Mouse (Mus musculus): ENCODE measurements around the gene Rtf1. TPM values are rescaled to one million over a fixed set of nuclear protein-coding genes. Genes with fewer than 3 reads are reported as not detected.

The Rtf1 gene
- polyA plus RNA-seq, 1 experiment from 2014 or later, result 9.8 TPM

DNA sequence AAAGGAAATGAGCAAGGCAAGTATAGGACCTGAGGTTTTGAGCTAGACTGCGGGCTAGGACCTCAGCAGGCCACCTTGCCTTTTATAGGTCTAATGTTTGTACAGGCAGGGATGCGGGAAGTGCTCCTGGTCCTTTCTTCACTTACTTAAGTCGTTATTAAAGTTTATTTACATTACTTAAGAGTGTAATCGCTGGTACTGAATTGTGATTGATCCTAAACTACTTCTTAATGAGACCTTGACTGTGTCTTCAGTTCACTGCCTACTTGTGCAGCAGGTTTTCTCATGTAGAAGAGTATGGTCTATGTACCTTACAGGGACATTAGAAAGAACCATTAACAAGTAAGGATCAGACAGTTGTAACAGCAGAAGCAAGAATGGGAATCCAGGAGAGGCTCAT lies 55.9 kb downstream of the Rtf1 start:
- no peaks in the 10 kb centered on the region for H3K9me3 ChIP-seq (replicated peaks)
- no peak overlapping the region for H3K27ac ChIP-seq (replicated peaks)
- no peaks in the 10 kb centered on the region for H3K27me3 ChIP-seq
- WGBS (ENCODE audit: insufficient replicate concordance), result 78% methylated on average over 4 of the region's 4 CpGs
- peaks cover 18% of the 10 kb centered on the region for H3K4me1 ChIP-seq (replicated peaks)
- no peak overlapping the region for H3K9ac ChIP-seq
- H3K36me3 ChIP-seq (replicated peaks), result peaks cover 80% of the 10 kb centered on the region
- H3K4me3 ChIP-seq (replicated peaks), result no peak overlapping the region
- ATAC-seq (ENCODE audit: insufficient read depth), result no peak
- no peak overlapping the region for H3K4me2 ChIP-seq

DNA sequence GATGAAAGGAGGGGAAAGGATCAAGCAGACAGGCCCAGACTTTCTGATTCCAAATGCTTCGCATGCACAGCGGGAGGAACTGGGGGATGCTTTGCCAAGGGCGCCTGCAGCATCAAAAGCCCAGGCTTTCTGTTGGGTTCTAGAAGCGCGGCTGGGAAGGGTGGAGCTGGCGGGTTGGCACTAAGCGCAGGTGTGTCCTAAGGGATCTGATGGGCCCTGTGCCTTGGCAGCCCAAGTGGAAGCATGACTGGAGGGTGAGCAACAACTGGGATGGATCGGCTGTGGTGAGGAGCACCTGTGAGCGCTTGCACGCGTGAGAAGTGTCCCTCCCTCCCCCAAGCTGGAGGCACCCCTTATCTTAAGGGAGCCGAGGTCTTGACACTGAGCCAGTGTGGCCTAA lies 62.3 kb downstream of the Rtf1 start:
- no peak for ATAC-seq (ENCODE audit: insufficient read depth)
- peaks cover 42% of the 10 kb centered on the region for H3K27me3 ChIP-seq
- no peak overlapping the region for H3K27ac ChIP-seq (replicated peaks)
- H3K4me3 ChIP-seq (replicated peaks), result no peak overlapping the region
- H3K36me3 ChIP-seq (replicated peaks), result peaks cover 19% of the 10 kb centered on the region
- peaks cover 26% of the 10 kb centered on the region for H3K4me1 ChIP-seq (replicated peaks)
- H3K9ac ChIP-seq, result no peak overlapping the region
- no peaks in the 10 kb centered on the region for H3K9me3 ChIP-seq (replicated peaks)
- WGBS (ENCODE audit: insufficient replicate concordance), result 32% methylated on average over 12 of the region's 12 CpGs
- no peak overlapping the region for H3K4me2 ChIP-seq

DNA sequence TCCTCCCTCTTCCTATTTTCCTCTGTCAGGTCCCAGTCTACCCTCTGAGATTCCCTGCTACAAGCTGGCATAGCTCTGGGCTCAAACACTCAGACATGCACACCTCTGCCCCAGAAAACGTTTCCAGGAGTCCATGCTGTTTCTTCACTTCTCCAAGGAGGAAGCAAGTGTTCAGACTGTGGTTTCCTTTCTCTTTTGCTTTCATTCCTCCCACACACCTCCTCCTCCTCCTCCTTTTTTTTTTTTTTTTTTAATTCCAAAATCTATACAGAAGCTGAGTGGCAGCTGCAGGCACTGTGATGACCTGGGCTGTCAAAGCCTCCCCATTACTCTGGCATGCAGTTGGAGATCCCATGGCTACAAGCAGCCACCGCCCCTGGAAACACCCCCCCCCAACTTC lies 65.7 kb downstream of the Rtf1 start:
- WGBS (ENCODE audit: insufficient replicate concordance), result 7% methylated on average over 2 of the region's 2 CpGs
- Histone ChIP-seq H3K9me3 (replicated peaks) (no peaks in the 10 kb centered on the region), H3K4me3 (replicated peaks) (no peak overlapping the region), H3K9ac (no peak overlapping the region), H3K36me3 (replicated peaks) (no peaks in the 10 kb centered on the region), H3K27me3 (peaks cover 76% of the 10 kb centered on the region), H3K4me1 (replicated peaks) (peaks cover 59% of the 10 kb centered on the region), H3K4me2 (peak overlapping the region; percentile 100; the same call in 1 of the 2 replicates), H3K27ac (replicated peaks) (no peak overlapping the region)
- no peak for ATAC-seq (ENCODE audit: insufficient read depth)

DNA sequence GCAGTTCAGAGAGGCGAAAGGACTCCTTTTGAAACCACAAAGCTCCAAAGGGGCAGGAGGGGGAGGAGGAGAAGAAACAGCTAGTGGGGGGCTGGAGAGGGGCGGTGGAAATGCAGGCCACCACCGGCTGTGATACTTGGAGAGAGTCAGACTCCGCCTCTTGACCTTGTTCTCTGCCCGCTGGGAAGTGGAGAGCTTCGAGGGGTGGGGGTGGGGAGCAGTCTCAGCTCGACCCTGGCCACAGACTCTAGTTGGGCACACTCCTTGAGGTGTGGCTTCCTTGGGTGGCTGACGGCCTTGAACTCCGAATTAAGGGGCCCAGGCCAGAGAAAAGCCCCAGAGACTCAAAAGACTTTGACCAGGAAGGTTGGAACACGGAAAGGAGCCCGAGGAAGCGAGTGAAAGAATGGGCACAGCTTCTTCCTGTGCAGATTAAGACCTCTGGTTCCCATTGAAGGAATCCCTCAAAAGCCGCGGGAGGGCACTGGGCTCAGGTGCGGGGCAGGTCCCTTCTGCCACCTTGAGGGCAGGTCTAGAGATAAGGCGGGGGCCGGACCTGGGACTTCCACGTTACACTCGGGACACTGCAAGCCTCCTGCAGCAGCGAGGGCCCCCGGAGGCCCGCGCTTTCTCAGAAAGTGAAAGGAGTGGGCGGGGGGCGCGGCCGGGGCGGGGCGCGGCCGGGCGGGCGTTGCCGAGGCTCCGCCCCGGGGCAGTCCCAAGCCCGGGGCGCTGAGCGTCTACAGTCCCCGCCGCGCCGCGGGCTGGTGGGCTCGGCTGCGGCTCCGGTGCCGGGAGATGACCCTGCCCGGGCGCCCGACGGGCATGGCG lies 66.9 kb downstream of the Rtf1 start, which contains the start of gene Itpka:
Itpka (plus strand) TSS at position 757 of the 831 bp plus-strand sequence.
- H3K9me3 ChIP-seq (replicated peaks), result no peaks in the 10 kb centered on the region
- peak within 1 kb of the TSS; percentile 72 for H3K4me3 ChIP-seq (replicated peaks)
- peak within 1 kb of the TSS; percentile 100 for H3K4me2 ChIP-seq
- no peaks in the 10 kb centered on the region for H3K36me3 ChIP-seq (replicated peaks)
- peaks cover 88% of the 10 kb centered on the region for H3K27me3 ChIP-seq
- H3K9ac ChIP-seq, result peak within 1 kb of the TSS; percentile 62
- ATAC-seq (ENCODE audit: insufficient read depth), result peak; percentile 66
- H3K27ac ChIP-seq (replicated peaks), result peak within 1 kb of the TSS; percentile 74
- under 1% methylated on average over 50 of the region's 53 CpGs for WGBS (ENCODE audit: insufficient replicate concordance)
- peaks cover 60% of the 10 kb centered on the region for H3K4me1 ChIP-seq (replicated peaks)

DNA sequence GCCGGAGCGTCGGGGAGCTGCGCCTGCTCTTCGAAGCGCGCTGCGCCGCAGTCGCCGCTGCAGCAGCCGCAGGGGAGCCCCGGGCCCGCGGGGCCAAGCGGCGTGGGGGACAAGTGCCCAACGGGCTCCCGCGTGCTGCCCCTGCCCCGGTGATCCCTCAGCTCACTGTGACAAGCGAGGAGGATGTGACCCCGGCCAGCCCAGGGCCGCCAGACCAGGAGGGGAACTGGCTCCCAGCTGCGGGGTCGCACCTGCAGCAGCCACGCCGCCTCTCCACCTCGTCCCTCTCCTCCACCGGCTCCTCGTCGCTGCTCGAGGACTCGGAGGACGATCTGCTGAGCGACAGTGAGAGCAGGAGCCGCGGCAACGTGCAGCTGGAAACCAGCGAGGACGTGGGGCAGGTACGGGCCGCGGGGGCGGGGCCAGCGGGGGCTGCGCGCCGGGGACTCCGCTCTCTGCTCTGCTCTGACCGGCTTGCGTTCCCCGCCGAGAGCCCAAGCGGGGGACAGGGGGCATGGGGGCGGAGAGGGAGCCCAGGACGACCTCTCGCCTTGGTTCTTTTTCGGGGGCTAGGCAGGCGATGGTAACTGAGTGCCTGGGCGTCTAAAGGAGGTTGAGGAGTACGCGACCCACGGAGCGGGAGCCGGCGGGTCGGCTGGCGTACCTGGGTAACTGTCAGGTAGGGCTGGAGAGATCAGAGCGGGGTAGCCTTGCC lies 67.8 kb downstream of the Rtf1 start:
- Histone ChIP-seq H3K4me1 (replicated peaks) (peaks cover 54% of the 10 kb centered on the region), H3K27me3 (peaks cover 88% of the 10 kb centered on the region), H3K4me2 (peak overlapping the region; percentile 100), H3K36me3 (replicated peaks) (no peaks in the 10 kb centered on the region), H3K27ac (replicated peaks) (no peak overlapping the region), H3K4me3 (replicated peaks) (peak overlapping the region; percentile 72), H3K9me3 (replicated peaks) (no peaks in the 10 kb centered on the region), H3K9ac (peak overlapping the region; percentile 62)
- under 1% methylated on average over 70 of the region's 70 CpGs for WGBS (ENCODE audit: insufficient replicate concordance)
- peak; percentile 29 for ATAC-seq (ENCODE audit: insufficient read depth)

DNA sequence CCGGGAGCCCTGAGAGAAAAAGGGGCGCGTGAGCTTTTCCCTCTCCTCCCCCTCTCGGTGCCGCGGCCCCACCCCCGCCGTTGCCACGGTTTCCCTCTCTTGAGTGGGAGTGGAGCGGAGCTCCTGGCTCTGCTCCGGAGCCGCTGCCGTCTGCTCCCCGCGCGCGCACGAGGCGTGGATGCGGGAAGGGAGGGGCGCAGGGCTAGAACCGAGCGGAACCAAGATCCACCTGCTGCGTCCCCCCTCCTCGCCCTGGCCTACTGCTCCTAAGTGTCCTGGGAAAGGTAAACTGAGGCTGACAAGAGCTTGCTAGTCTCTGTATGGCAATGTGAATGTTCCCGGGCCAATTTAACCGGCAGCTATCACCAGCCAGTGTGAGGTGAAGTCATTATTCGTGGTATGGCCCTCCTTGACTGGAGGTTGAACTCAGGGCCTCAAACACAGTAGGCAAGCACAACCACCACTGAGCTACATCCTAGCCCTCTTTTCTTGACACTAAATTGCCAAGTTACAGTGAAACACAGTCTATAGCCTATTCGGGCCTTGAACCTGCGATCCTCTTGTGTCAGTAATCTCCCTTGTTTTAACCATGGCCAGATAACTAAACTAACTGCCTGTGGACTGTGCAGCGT lies 68.4 kb downstream of the Rtf1 start:
- no peaks in the 10 kb centered on the region for H3K9me3 ChIP-seq (replicated peaks)
- H3K36me3 ChIP-seq (replicated peaks), result no peaks in the 10 kb centered on the region
- peak overlapping the region; percentile 72 for H3K4me3 ChIP-seq (replicated peaks)
- WGBS (ENCODE audit: insufficient replicate concordance), result 10% methylated on average over 31 of the region's 31 CpGs
- ATAC-seq (ENCODE audit: insufficient read depth), result no peak
- H3K9ac ChIP-seq, result peak overlapping the region; percentile 62; the same call in 1 of the 2 replicates
- H3K4me1 ChIP-seq (replicated peaks), result peaks cover 54% of the 10 kb centered on the region
- no peak overlapping the region for H3K27ac ChIP-seq (replicated peaks)
- peaks cover 88% of the 10 kb centered on the region for H3K27me3 ChIP-seq
- peak overlapping the region; percentile 100 for H3K4me2 ChIP-seq

DNA sequence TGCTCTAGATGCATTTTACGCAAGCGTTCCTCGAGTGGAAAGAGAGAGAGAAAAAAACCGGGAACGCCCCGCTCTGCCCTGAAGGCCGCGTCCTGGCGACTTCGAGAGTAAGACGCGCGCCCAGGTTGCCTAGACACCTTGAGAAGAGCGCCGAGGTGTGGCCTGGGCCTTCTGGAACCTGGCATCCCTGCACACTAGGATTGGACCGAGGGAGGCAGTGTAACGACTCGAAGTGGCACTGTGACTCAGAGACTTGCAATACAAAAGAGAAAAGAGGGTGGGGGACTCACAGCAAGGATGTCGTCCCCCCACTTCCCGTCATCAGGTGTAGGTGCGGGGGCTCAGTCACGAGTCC lies 68.9 kb downstream of the Rtf1 start:
- Histone ChIP-seq H3K27me3 (peaks cover 86% of the 10 kb centered on the region), H3K36me3 (replicated peaks) (no peaks in the 10 kb centered on the region), H3K4me2 (peak overlapping the region; percentile 100), H3K27ac (replicated peaks) (no peak overlapping the region), H3K4me1 (replicated peaks) (peaks cover 54% of the 10 kb centered on the region), H3K4me3 (replicated peaks) (peak overlapping the region; percentile 72), H3K9ac (no peak overlapping the region), H3K9me3 (replicated peaks) (no peaks in the 10 kb centered on the region)
- ATAC-seq (ENCODE audit: insufficient read depth), result no peak
- WGBS (ENCODE audit: insufficient replicate concordance), result 11% methylated on average over 22 of the region's 22 CpGs

DNA sequence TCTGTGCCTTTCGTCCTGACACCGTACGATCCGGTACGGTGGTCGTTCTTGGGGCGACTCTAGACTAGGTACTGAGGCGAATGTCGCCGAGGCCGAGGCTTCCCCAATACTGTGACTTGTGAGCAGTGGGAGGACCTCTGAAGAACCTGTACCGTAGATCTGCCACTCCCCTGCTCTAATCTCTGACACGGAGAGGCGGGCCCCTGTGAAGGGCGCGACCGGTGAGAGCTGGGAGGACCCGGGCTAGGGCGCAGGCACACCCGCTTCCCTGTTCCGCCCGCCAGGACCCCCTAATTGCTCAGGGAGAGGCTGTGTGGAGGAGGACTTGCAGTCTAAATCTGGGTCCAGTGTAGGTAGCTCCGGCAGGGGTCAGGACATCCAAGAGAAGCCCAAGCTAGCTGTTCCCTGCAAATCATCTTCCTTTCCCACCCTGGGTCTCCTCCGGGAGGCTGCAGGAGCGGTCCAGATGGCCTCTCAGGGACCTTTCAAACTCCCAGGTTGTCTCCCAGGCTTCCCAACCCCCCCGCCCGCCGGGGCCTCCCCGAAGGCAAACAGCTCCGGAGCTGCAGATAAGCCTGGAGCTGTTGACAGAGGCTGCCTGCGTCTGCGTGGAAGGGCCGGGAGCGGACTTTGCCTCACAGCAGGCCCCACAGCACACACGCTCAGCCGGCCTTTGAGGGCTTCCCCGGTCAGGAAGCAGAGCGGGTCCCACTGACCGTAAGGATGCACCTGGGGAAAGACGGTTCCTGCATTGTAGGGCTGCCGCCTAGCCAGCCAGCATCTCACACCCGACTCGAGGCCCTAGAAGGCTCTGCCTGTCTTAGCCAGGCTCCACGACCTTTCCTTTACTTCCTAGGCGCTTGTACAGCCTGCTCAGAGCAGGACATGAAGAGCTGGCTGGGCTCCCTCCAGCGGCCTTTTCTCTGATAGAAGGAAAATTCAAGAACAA lies 69.6 kb downstream of the Rtf1 start:
- Histone ChIP-seq H3K9me3 (replicated peaks) (no peaks in the 10 kb centered on the region), H3K4me1 (replicated peaks) (peaks cover 54% of the 10 kb centered on the region), H3K4me3 (replicated peaks) (peak overlapping the region; percentile 72), H3K27me3 (peaks cover 93% of the 10 kb centered on the region), H3K9ac (0 out of 2 replicates have a peak overlapping the region, but pooled peaks have one; percentile 1), H3K36me3 (replicated peaks) (no peaks in the 10 kb centered on the region), H3K27ac (replicated peaks) (peak overlapping the region; percentile 49), H3K4me2 (peak overlapping the region; percentile 100)
- ATAC-seq (ENCODE audit: insufficient read depth), result peak; percentile 67
- 5% methylated on average over 46 of the region's 46 CpGs for WGBS (ENCODE audit: insufficient replicate concordance)

DNA sequence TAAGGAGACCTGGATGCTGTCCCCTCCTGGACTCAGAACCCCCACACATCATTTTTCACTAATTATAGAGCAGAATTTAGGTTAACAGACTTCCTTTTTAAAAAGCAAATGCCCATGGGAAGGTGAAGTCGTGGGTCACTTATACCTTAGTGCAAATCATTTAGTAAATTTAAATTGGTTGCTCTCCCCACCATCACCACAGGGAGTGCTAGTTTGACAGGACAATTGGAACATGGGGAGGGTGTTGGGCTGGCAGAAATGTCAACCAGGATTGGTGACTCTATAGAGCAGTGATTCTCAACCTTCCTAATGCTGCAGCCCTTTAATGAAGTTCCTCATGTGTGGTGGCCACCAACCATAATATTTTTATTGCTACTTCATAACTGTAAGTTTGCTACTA lies 70.4 kb downstream of the Rtf1 start:
- H3K4me1 ChIP-seq (replicated peaks), result peaks cover 52% of the 10 kb centered on the region
- peaks cover 96% of the 10 kb centered on the region for H3K27me3 ChIP-seq
- H3K4me2 ChIP-seq, result peak overlapping the region; percentile 100; the same call in 1 of the 2 replicates
- H3K9me3 ChIP-seq (replicated peaks), result no peaks in the 10 kb centered on the region
- ATAC-seq (ENCODE audit: insufficient read depth), result no peak
- no peak overlapping the region for H3K4me3 ChIP-seq (replicated peaks)
- peak overlapping the region; percentile 49; the same call in 1 of the 2 replicates for H3K27ac ChIP-seq (replicated peaks)
- 0 out of 2 replicates have a peak overlapping the region, but pooled peaks have one; percentile 1 for H3K9ac ChIP-seq
- H3K36me3 ChIP-seq (replicated peaks), result no peaks in the 10 kb centered on the region
- 4% methylated on average over 1 of the region's 1 CpGs for WGBS (ENCODE audit: insufficient replicate concordance)

DNA sequence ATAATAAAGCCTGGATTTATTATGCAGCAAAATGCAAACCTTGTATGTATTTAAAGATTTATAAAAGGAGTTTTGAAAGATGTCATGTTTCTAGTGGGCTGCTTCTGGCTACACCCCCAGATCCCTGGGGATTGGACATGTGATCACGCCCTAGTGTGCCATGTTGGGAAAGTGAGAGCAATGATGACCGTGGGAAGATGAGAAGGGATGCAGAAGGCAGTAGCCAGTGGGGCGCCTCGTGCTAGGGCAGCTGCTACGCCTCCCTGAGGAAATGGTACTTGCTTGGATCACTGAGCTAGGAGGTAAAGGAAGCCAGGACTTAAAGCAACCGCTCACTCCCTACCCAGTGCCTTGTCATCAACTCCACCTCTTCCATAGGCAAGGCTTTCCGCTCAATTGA lies 72.7 kb downstream of the Rtf1 start:
- peaks cover 30% of the 10 kb centered on the region for H3K4me1 ChIP-seq (replicated peaks)
- H3K36me3 ChIP-seq (replicated peaks), result no peaks in the 10 kb centered on the region
- H3K4me2 ChIP-seq, result no peak overlapping the region
- no peak for ATAC-seq (ENCODE audit: insufficient read depth)
- WGBS (ENCODE audit: insufficient replicate concordance), result 51% methylated on average over 7 of the region's 7 CpGs
- H3K9me3 ChIP-seq (replicated peaks), result no peaks in the 10 kb centered on the region
- H3K27me3 ChIP-seq, result peaks cover 97% of the 10 kb centered on the region
- no peak overlapping the region for H3K9ac ChIP-seq
- H3K4me3 ChIP-seq (replicated peaks), result no peak overlapping the region
- H3K27ac ChIP-seq (replicated peaks), result no peak overlapping the region
